Mouse (Mus musculus) hindbrain, embryonic 12.5 days (tissue): ENCODE results near the gene Ctbp1. TPM values are rescaled to one million over a fixed set of nuclear protein-coding genes. Genes with fewer than 3 reads are reported as not detected.
A peak's percentile ranks its signal among the peaks of the same experiment; 100 is the strongest.

ENCODE experiments used
- ATAC-seq: fragments of 200-750 bp; cut with Nextera tagmentation; 2 replicates; pipeline ENCODE4 v1.8.0; 2017; ENCODE audit warnings: moderate TSS enrichment; ENCODE audit not compliant: low FRiP score
- H3K27ac ChIP-seq: fragments of 300-500 bp; sonication (generic); 2 replicates; pipeline ENCODE4 v1.5.1; 2016; ENCODE audit warnings: mild to moderate bottlenecking
- H3K27me3 ChIP-seq: fragments of 300-500 bp; sonication (generic); 2 replicates; pipeline ENCODE4 v1.6.1; 2016; ENCODE audit warnings: mild to moderate bottlenecking
- H3K36me3 ChIP-seq: fragments of 300-500 bp; sonication (generic); 2 replicates; pipeline ENCODE4 v1.6.1; 2016; ENCODE audit warnings: mild to moderate bottlenecking
- H3K4me1 ChIP-seq: fragments of 300-500 bp; sonication (generic); 2 replicates; pipeline ENCODE4 v1.6.1; 2016
- H3K4me2 ChIP-seq: fragments of 300-500 bp; sonication (generic); replicated peaks from 2 replicates; pipeline ENCODE4 v1.6.1; 2016; ENCODE audit warnings: mild to moderate bottlenecking
- H3K4me3 ChIP-seq: fragments of 300-500 bp; sonication (generic); 2 replicates; pipeline ENCODE4 v1.5.1; 2016; ENCODE audit warnings: mild to moderate bottlenecking
- H3K9ac ChIP-seq: fragments of 300-500 bp; sonication (generic); 2 replicates; pipeline ENCODE4 v1.6.1; 2016; ENCODE audit warnings: mild to moderate bottlenecking, moderate library complexity
- H3K9me3 ChIP-seq: fragments of 300-500 bp; sonication (generic); replicated peaks from 2 replicates; pipeline ENCODE4 v1.6.1; 2016; ENCODE audit warnings: mild to moderate bottlenecking
- WGBS: fragments of 180-500 bp; shearing (Covaris S2); methylation state at CpG from one replicate; pipeline ENCODE4 v1.1.7; 2016; 5-methylcytosine and 5-hydroxymethylcytosine counted together
- polyA plus RNA-seq: library from polyadenylated mRNA; unstranded; fragments of >200 nt; fragmentation: Nextera tagmentation; extraction: Ambion mirVana; gene quantifications from 2 replicates; pipeline ENCODE4 v1.2.1, GENCODE M21; 2016

Gene Ctbp1
- polyA plus RNA-seq, 1 experiment from 2014 or later: 508 TPM

GRCm38 (mm10) chr5:33218746-33219449 lies 55.9 kb downstream of the Ctbp1 start:
- Histone ChIP-seq H3K27me3 (no peaks in the 10 kb centered on the region), H3K27ac (no peak overlapping the region), H3K4me1 (peaks cover 28% of the 10 kb centered on the region), H3K9me3 (no peaks in the 10 kb centered on the region), H3K4me2 (no peak overlapping the region), H3K4me3 (no peak overlapping the region), H3K36me3 (no peaks in the 10 kb centered on the region), H3K9ac (no peak overlapping the region)
- 78% methylated on average over 20 of the region's 20 CpGs for whole genome bisulfite sequencing
- no peak for ATAC-seq

- 18% methylated on average over 5 of the region's 5 CpGs for WGBS
- H3K9me3 ChIP-seq: no peaks in the 10 kb centered on the region
Observed at GRCm38 (mm10) chr5:33218081-33218480, 56.7 kb downstream of the Ctbp1 start, which contains the start of gene Spon2. Gene Spon2 (minus strand): TSS chr5:33218455.

GRCm38 (mm10) chr5:33217663-33218062 lies 57.1 kb downstream of the Ctbp1 start:
- no peaks in the 10 kb centered on the region for H3K27me3 ChIP-seq
- no peaks in the 10 kb centered on the region for H3K9me3 ChIP-seq
- ATAC-seq: no peak
- no peak overlapping the region for H3K9ac ChIP-seq
- no peak overlapping the region for H3K27ac ChIP-seq
- no peaks in the 10 kb centered on the region for H3K36me3 ChIP-seq
- WGBS: 55% methylated on average over 3 of the region's 3 CpGs
- H3K4me2 ChIP-seq: no peak overlapping the region
- no peak overlapping the region for H3K4me3 ChIP-seq
- H3K4me1 ChIP-seq: peaks cover 27% of the 10 kb centered on the region

More at GRCm38 (mm10) chr5:33218081-33218480, 56.7 kb downstream of the Ctbp1 start, which contains the start of gene Spon2:
- H3K9ac ChIP-seq: no peak within 1 kb of the TSS; the same call in 1 of the 2 replicates
- no peak within 1 kb of the TSS for H3K4me3 ChIP-seq
- no peak for ATAC-seq
- H3K36me3 ChIP-seq: no peaks in the 10 kb centered on the region
- no peak within 1 kb of the TSS for H3K27ac ChIP-seq
- H3K4me2 ChIP-seq: no peak within 1 kb of the TSS
- H3K4me1 ChIP-seq: peaks cover 28% of the 10 kb centered on the region
- no peaks in the 10 kb centered on the region for H3K27me3 ChIP-seq

GRCm38 (mm10) chr5:33214723-33215122 lies 60.1 kb downstream of the Ctbp1 start:
- peaks cover 16% of the 10 kb centered on the region for H3K4me1 ChIP-seq
- no peak overlapping the region for H3K4me2 ChIP-seq
- no peak overlapping the region for H3K27ac ChIP-seq
- H3K9me3 ChIP-seq: no peaks in the 10 kb centered on the region
- 70% methylated on average over 4 of the region's 4 CpGs for WGBS
- ATAC-seq: no peak
- no peaks in the 10 kb centered on the region for H3K36me3 ChIP-seq
- no peak overlapping the region for H3K4me3 ChIP-seq
- H3K27me3 ChIP-seq: no peaks in the 10 kb centered on the region
- no peak overlapping the region for H3K9ac ChIP-seq

GRCm38 (mm10) chr5:33211254-33211653 lies 63.5 kb downstream of the Ctbp1 start:
- ATAC-seq: no peak

GRCm38 (mm10) chr5:33210515-33210914 lies 64.3 kb downstream of the Ctbp1 start:
- Histone ChIP-seq H3K4me1 (no peaks in the 10 kb centered on the region), H3K4me2 (no peak overlapping the region), H3K9me3 (no peaks in the 10 kb centered on the region), H3K36me3 (no peaks in the 10 kb centered on the region), H3K9ac (no peak overlapping the region), H3K4me3 (no peak overlapping the region), H3K27me3 (no peaks in the 10 kb centered on the region), H3K27ac (no peak overlapping the region)
- ATAC-seq: no peak
- WGBS: 90% methylated on average over 3 of the region's 3 CpGs

More at GRCm38 (mm10) chr5:33211254-33211653, 63.5 kb downstream of the Ctbp1 start:
- Histone ChIP-seq H3K4me1 (no peaks in the 10 kb centered on the region), H3K36me3 (no peaks in the 10 kb centered on the region), H3K27me3 (no peaks in the 10 kb centered on the region), H3K4me3 (no peak overlapping the region), H3K4me2 (no peak overlapping the region), H3K9ac (no peak overlapping the region), H3K27ac (no peak overlapping the region), H3K9me3 (no peaks in the 10 kb centered on the region)
- 85% methylated on average over 5 of the region's 5 CpGs for WGBS

- Histone ChIP-seq H3K36me3 (no peaks in the 10 kb centered on the region), H3K27ac (no peak overlapping the region), H3K9ac (no peak overlapping the region), H3K9me3 (no peaks in the 10 kb centered on the region), H3K4me3 (no peak overlapping the region), H3K4me1 (no peaks in the 10 kb centered on the region), H3K27me3 (no peaks in the 10 kb centered on the region), H3K4me2 (no peak overlapping the region)
- ATAC-seq: no peak
- 82% methylated on average over 14 of the region's 14 CpGs for WGBS
Observed at GRCm38 (mm10) chr5:33208533-33209245, 66.1 kb downstream of the Ctbp1 start.

GRCm38 (mm10) chr5:33207136-33207535 lies 67.7 kb downstream of the Ctbp1 start:
- WGBS: 64% methylated on average over 9 of the region's 9 CpGs
- Histone ChIP-seq H3K4me3 (no peak overlapping the region), H3K27me3 (no peaks in the 10 kb centered on the region), H3K4me1 (no peaks in the 10 kb centered on the region), H3K4me2 (no peak overlapping the region), H3K9ac (no peak overlapping the region), H3K27ac (no peak overlapping the region), H3K9me3 (no peaks in the 10 kb centered on the region), H3K36me3 (no peaks in the 10 kb centered on the region)
- ATAC-seq: no peak

GRCm38 (mm10) chr5:33206328-33206727 lies 68.5 kb downstream of the Ctbp1 start:
- no peaks in the 10 kb centered on the region for H3K36me3 ChIP-seq
- no peaks in the 10 kb centered on the region for H3K4me1 ChIP-seq
- H3K9ac ChIP-seq: no peak overlapping the region
- 90% methylated on average over 7 of the region's 7 CpGs for WGBS
- no peaks in the 10 kb centered on the region for H3K27me3 ChIP-seq
- H3K4me2 ChIP-seq: no peak overlapping the region
- no peak overlapping the region for H3K4me3 ChIP-seq
- no peaks in the 10 kb centered on the region for H3K9me3 ChIP-seq
- no peak overlapping the region for H3K27ac ChIP-seq
- no peak for ATAC-seq

GRCm38 (mm10) chr5:33204284-33204683 lies 70.5 kb downstream of the Ctbp1 start:
- H3K27ac ChIP-seq: no peak overlapping the region
- H3K4me3 ChIP-seq: no peak overlapping the region
- WGBS: 84% methylated on average over 7 of the region's 7 CpGs
- no peaks in the 10 kb centered on the region for H3K27me3 ChIP-seq
- no peaks in the 10 kb centered on the region for H3K36me3 ChIP-seq
- no peak for ATAC-seq
- no peaks in the 10 kb centered on the region for H3K9me3 ChIP-seq
- H3K9ac ChIP-seq: no peak overlapping the region
- peaks cover 2% of the 10 kb centered on the region; the same call in 1 of the 2 replicates for H3K4me1 ChIP-seq
- H3K4me2 ChIP-seq: no peak overlapping the region

GRCm38 (mm10) chr5:33203691-33204242 lies 71.0 kb downstream of the Ctbp1 start:
- no peaks in the 10 kb centered on the region for H3K9me3 ChIP-seq
- ATAC-seq: no peak
- no peak overlapping the region for H3K4me3 ChIP-seq
- peaks cover 2% of the 10 kb centered on the region; the same call in 1 of the 2 replicates for H3K4me1 ChIP-seq
- H3K27me3 ChIP-seq: no peaks in the 10 kb centered on the region
- peak overlapping the region; percentile 37; the same call in 1 of the 2 replicates for H3K4me2 ChIP-seq
- no peak overlapping the region for H3K9ac ChIP-seq
- WGBS: 19% methylated on average over 9 of the region's 9 CpGs
- H3K36me3 ChIP-seq: no peaks in the 10 kb centered on the region
- no peak overlapping the region for H3K27ac ChIP-seq

- Histone ChIP-seq H3K9ac (no peak overlapping the region), H3K4me1 (peaks cover 2% of the 10 kb centered on the region; the same call in 1 of the 2 replicates), H3K27ac (no peak overlapping the region), H3K4me2 (no peak overlapping the region), H3K27me3 (no peaks in the 10 kb centered on the region), H3K4me3 (no peak overlapping the region), H3K9me3 (no peaks in the 10 kb centered on the region), H3K36me3 (no peaks in the 10 kb centered on the region)
- 81% methylated on average over 6 of the region's 6 CpGs for WGBS
- no peak for ATAC-seq
Observed at GRCm38 (mm10) chr5:33203171-33203565, 71.6 kb downstream of the Ctbp1 start.
